Mouse (Mus musculus) liver, embryonic 14.5 days (tissue): ENCODE results near the gene Cd300lf.

ENCODE experiments used
- CTCF ChIP-seq: IDR thresholded peaks from 2 replicates; pipeline ENCODE4 v1.5.1; 2016; ENCODE audit warnings: antibody characterized with exemption, low read depth, control low read depth
- EP300 ChIP-seq: IDR thresholded peaks from 2 replicates; pipeline ENCODE4 v1.6.1; 2016; ENCODE audit warnings: antibody characterized with exemption, low read depth

- TF ChIP-seq CTCF (no peak), EP300 (no peak)
Observed at GRCm38 (mm10) chr11:115112196-115112595, 21.6 kb downstream of the Cd300lf start.
